Mouse (Mus musculus) 3T3-L1 (cell line): ENCODE results near the gene Olfr1120.
"Not testable (repeated sequence)": the region's sequence is repeated elsewhere in the genome, so short reads cannot be mapped to it uniquely, and the experiment has no call there.

Experiments used
- DNase-seq: peaks from one replicate; pipeline ENCODE4 v3.0.0-alpha.2; 2015; ENCODE audit warnings: low read depth, low spot score

Olfr1120 gene

GRCm38 (mm10) chr2:87354515-87354914, at the start of gene Olfr1120:
Gene Olfr1120 (plus strand): TSS chr2:87354815.
- DNase-seq: no peak

- DNase-seq: no peak
Measured at GRCm38 (mm10) chr2:87307281-87307680, 47.3 kb upstream of the Olfr1120 start, which contains the start of gene Olfr1118. Gene Olfr1118 (plus strand): TSS chr2:87307581.

- not testable (repeated sequence) for DNase-seq
Measured at GRCm38 (mm10) chr2:87360121-87360520, 5.5 kb downstream of the Olfr1120 start.

- DNase-seq: no peak
Measured at GRCm38 (mm10) chr2:87369595-87369994, 15.0 kb downstream of the Olfr1120 start, which contains the start of gene Olfr1121. Gene Olfr1121 (plus strand): TSS chr2:87369895.

GRCm38 (mm10) chr2:87371726-87372125, 17.1 kb downstream of the Olfr1120 start:
- DNase-seq: no peak

- DNase-seq: no peak
Measured at GRCm38 (mm10) chr2:87383935-87384334, 29.3 kb downstream of the Olfr1120 start.

- DNase-seq: no peak
Measured at GRCm38 (mm10) chr2:87385549-87385948, 30.9 kb downstream of the Olfr1120 start, which contains the start of gene Olfr1122. Gene Olfr1122 (plus strand): TSS chr2:87385849.

- DNase-seq: not testable (repeated sequence)
Measured at GRCm38 (mm10) chr2:87393605-87394004, 39.0 kb downstream of the Olfr1120 start.

GRCm38 (mm10) chr2:87394686-87395085, 40.1 kb downstream of the Olfr1120 start:
- DNase-seq: not testable (repeated sequence)
